Mouse (Mus musculus) monocyte, adult 59 days (primary cell): ENCODE results near the gene Zfp748. TPM values are rescaled to one million over a fixed set of nuclear protein-coding genes. Genes with fewer than 3 reads are reported as not detected.

Experiments
- total RNA-seq, 2 experiments: library from RNA; stranded (reverse); gene quantifications; one replicate each; pipeline ENCODE4 v1.2.4; 2023

Gene Zfp748
- total RNA-seq: 1 to 10 TPM; 6.6 to 6.9 TPM

GRCm38 (mm10) chr13:67553730-67554129 is at the start of gene Zfp748:
TSS of gene Zfp748 (minus strand) at chr13:67553830.

DNA sequence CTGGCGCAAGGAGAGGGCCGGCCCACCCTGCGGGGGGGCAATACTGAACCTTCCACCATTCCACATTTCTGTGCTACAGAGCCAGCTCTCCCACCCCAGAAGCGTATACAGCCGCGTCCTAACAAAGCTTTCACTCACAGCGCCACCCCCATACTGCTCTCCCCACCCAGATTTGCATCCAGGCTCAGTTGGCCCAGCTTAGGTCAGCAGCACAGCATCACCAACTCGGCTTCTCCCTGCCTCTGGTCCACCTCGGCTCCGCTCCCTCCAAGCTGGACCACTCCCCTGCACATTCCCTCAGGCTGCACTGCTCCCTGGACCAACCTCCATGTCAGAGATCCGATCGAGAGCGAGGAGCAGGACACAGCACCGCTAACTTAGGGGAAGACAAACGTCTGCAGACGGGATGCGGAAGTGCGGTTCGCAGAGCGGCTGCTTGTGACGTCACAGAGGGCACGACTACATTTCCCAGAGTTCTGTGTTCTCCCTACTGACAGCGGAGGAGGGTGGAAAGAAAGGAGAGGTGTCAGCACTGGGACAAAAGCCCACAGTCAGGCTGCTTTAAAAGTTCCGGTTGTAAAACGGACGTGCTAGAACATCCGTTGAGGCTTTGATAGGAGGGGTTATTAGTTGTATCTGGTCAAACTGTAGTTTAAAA is 27.7 kb downstream of the Zfp748 start, which contains the start of the genes Gm26965 and Zfp87:
TSS of gene Gm26965 (minus strand) at position 399 of the 658 bp plus-strand sequence.
TSS of gene Zfp87 (minus strand) at position 425 of the 658 bp plus-strand sequence.

DNA sequence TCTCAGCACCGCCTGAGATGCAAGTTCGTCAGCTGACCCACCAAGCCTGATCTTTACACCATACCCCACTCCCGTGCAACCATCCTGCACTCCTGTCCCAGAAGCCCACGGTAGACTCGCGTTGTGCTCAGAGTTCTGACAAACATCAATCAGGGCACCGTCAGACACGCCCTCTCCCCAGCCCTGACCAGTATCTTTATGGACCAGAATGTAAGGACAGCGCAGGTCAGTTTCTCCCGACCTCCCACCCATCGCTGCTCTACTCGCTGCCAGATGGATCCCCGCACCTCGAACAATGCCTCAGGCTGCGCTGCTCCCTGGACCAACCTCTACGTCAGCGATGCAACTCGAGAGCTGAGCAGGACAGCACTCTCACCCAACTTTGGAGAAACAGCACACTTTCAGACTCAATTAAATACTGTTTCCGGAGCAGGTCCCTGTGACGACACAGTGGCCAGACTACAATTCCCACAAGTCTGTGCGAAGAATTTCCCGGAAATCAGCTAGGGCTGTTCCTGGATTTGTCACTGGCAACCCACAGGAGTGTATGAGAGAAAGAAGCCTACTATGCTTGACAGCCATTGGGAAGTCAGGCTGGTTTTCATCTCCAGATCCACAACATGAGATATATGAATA is 53.4 kb downstream of the Zfp748 start, which contains the start of gene Zfp58:
TSS of gene Zfp58 (minus strand) at position 472 of the 636 bp plus-strand sequence.

Other genes starting within 250 kb of the Zfp748 start
- gene Zfp457, start 247.3 kb downstream of the Zfp748 start, total RNA-seq: 1 to 10 TPM in 1 of 2 experiments, under 1 TPM in 1; 0.97 to 1.6 TPM
- gene Zfp595, start 221.3 kb downstream of the Zfp748 start, total RNA-seq: 1 to 10 TPM; 4.9 to 9.0 TPM
- 1 to 10 TPM in 1 of 2 experiments, not detected in 1; 2.5 TPM for gene Gm28044, start 193.3 kb downstream of the Zfp748 start, total RNA-seq
- gene Zfp953, start 193.2 kb downstream of the Zfp748 start, total RNA-seq: 1 to 10 TPM; 5.4 to 6.0 TPM
- gene Gm28041, start 178.1 kb downstream of the Zfp748 start, total RNA-seq: 1 to 10 TPM in 1 of 2 experiments, not detected in 1; 2.1 TPM
- gene Zfp456, start 178.0 kb downstream of the Zfp748 start, total RNA-seq: 1 to 10 TPM; 4.8 to 6.1 TPM
- 10 to 100 TPM in 1 of 2 experiments, 1 to 10 TPM in 1; 9.8 to 10.0 TPM for gene Zfp429, start 154.0 kb downstream of the Zfp748 start, total RNA-seq
- under 1 TPM; 0.37 to 0.97 TPM for gene Zfp459, start 132.4 kb downstream of the Zfp748 start, total RNA-seq
- gene Zfp874a, start 102.2 kb downstream of the Zfp748 start, total RNA-seq: 1 to 10 TPM; 4.8 to 7.2 TPM
- 10 to 100 TPM in 1 of 2 experiments, 1 to 10 TPM in 1; 8.6 to 12.8 TPM for gene Zfp874b, start 69.6 kb downstream of the Zfp748 start, total RNA-seq
- 1 to 10 TPM; 5.3 to 7.2 TPM for gene Zfp58, start 53.3 kb downstream of the Zfp748 start, total RNA-seq
- 1 to 10 TPM in 1 of 2 experiments, not detected in 1; 2.2 TPM for gene Gm26965, start 27.7 kb downstream of the Zfp748 start, total RNA-seq
- gene Zfp87, start 27.7 kb downstream of the Zfp748 start, total RNA-seq: 10 to 100 TPM; 15.1 to 20.6 TPM
- 10 to 100 TPM; 11.9 to 13.8 TPM for gene Zfp729b, start 55.9 kb upstream of the Zfp748 start, total RNA-seq
- gene Gm49345, start 83.9 kb upstream of the Zfp748 start, total RNA-seq: 1 to 10 TPM in 1 of 2 experiments, not detected in 1; 2.1 TPM
- gene Zfp729a, start 84.0 kb upstream of the Zfp748 start, total RNA-seq: 10 to 100 TPM; 10.1 to 11.9 TPM
- gene Zfp738, start 133.2 kb upstream of the Zfp748 start, total RNA-seq: 10 to 100 TPM in 1 of 2 experiments, 1 to 10 TPM in 1; 7.5 to 10.5 TPM
- gene Zfp65, start 175.3 kb upstream of the Zfp748 start, total RNA-seq: 10 to 100 TPM; 10.8 to 12.0 TPM
- gene Zfp85, start 201.4 kb upstream of the Zfp748 start, total RNA-seq: 1 to 10 TPM; 1.9 to 3.7 TPM
- gene Zfp493, start 225.9 kb upstream of the Zfp748 start, total RNA-seq: 1 to 10 TPM in 1 of 2 experiments, under 1 TPM in 1; 0.52 to 1.8 TPM